Mouse (Mus musculus): Measurements from ENCODE around the gene Lpp.

DNA sequence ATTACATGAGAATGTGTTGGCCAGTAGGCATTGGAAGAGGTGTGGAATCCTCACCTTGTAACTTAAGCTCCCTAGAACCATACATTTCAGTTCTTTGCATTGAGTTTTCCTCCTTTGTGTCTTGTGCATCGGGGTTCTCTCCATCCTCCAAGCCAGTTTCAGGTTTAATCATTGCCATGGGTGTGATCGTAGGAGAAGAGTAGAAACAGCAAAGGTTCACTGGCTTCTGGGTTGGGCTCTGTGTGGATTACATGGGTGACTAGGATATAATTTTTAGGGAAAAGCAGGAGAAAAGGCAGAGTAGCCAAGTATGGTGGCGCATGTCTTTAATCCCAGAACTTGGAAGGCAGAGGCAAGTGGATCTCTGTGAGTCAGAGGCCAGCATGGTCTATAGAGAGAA, 424.1 kb downstream of the Lpp start:
- no peak for TF ChIP-seq POLR2A (IDR thresholded peaks at IDR 0.05; ENCODE audit: insufficient read depth, low read depth, low read length)
- TF ChIP-seq CTCF (IDR thresholded peaks at IDR 0.05) = no peak
